Mouse (Mus musculus) heart, postnatal 0 days (tissue): ENCODE measurements around the gene Anln.
"Not testable (repeated sequence)": the region's sequence is repeated elsewhere in the genome, so short reads cannot be mapped to it uniquely, and the experiment has no call there.

ENCODE experiments used
- CTCF ChIP-seq: IDR thresholded peaks from 2 replicates; pipeline ENCODE4 v1.5.1; 2016; ENCODE audit warnings: antibody characterized with exemption, control low read depth, low read depth
- EP300 ChIP-seq: IDR thresholded peaks from 2 replicates; pipeline ENCODE4 v1.6.1; 2016; ENCODE audit warnings: antibody characterized with exemption, low read depth

- not testable (repeated sequence) for TF ChIP-seq EP300, CTCF
Measured at GRCm38 (mm10) chr9:22407633-22408032, 18.6 kb upstream of the Anln start.
